Mouse (Mus musculus) heart, embryonic 11.5 days (tissue): ENCODE measurements around the gene Taok3. TPM values are rescaled to one million over a fixed set of nuclear protein-coding genes. Genes with fewer than 3 reads are reported as not detected.
"Not testable (repeated sequence)": the region's sequence is repeated elsewhere in the genome, so short reads cannot be mapped to it uniquely, and the experiment has no call there.

Source experiments
- ATAC-seq: fragments of 200-750 bp; cut with Nextera tagmentation; replicated peaks from 2 replicates; pipeline ENCODE4 v1.8.0; 2017; ENCODE audit warnings: moderate library complexity; ENCODE audit not compliant: insufficient number of reproducible peaks, low FRiP score, low TSS enrichment
- H3K27ac ChIP-seq: fragments of 300-500 bp; sonication (generic); 2 replicates; pipeline ENCODE4 v1.5.1; 2014; ENCODE audit warnings: mild to moderate bottlenecking, low read depth, low read length
- H3K27me3 ChIP-seq: fragments of 300-500 bp; sonication (generic); 2 replicates; pipeline ENCODE4 v1.6.1; 2014; ENCODE audit warnings: mild to moderate bottlenecking, low read length, mixed read lengths; ENCODE audit not compliant: control insufficient read depth, insufficient read depth
- H3K36me3 ChIP-seq: fragments of 300-500 bp; sonication (generic); 2 replicates; pipeline ENCODE4 v1.6.1; 2014; ENCODE audit warnings: mild to moderate bottlenecking, low read length, moderate library complexity, mixed read lengths; ENCODE audit not compliant: control insufficient read depth, insufficient read depth
- H3K4me1 ChIP-seq: fragments of 300-500 bp; sonication (generic); 2 replicates; pipeline ENCODE4 v1.6.1; 2014; ENCODE audit warnings: low read length; ENCODE audit not compliant: control insufficient read depth, insufficient read depth
- H3K4me2 ChIP-seq: fragments of 300-500 bp; sonication (generic); 2 replicates; pipeline ENCODE4 v1.6.1; 2014; ENCODE audit warnings: mild to moderate bottlenecking, moderate library complexity
- H3K4me3 ChIP-seq: fragments of 300-500 bp; sonication (generic); 2 replicates; pipeline ENCODE4 v1.5.1; 2014; ENCODE audit warnings: low read depth, low read length
- H3K9ac ChIP-seq: fragments of 300-500 bp; sonication (generic); 2 replicates; pipeline ENCODE4 v1.6.1; 2014; ENCODE audit warnings: mild to moderate bottlenecking, low read depth, low read length, moderate library complexity
- H3K9me3 ChIP-seq: fragments of 300-500 bp; sonication (generic); replicated peaks from 2 replicates; pipeline ENCODE4 v1.6.1; 2016; ENCODE audit warnings: low read length; ENCODE audit not compliant: control insufficient read depth
- WGBS: fragments of 180-500 bp; shearing (Covaris S2); extraction: QIAGEN DNeasy Blood & Tissue Kit; methylation state at CpG from one replicate; pipeline ENCODE4 v1.1.7; 2014; ENCODE audit not compliant: insufficient replicate concordance; 5-methylcytosine and 5-hydroxymethylcytosine counted together
- polyA plus RNA-seq: library from polyadenylated mRNA; unstranded; fragments of >200 nt; fragmentation: Nextera tagmentation; extraction: Ambion mirVana; gene quantifications from 2 replicates; pipeline ENCODE4 v1.2.1, GENCODE M21; 2014

The Taok3 gene
- polyA plus RNA-seq, 1 experiment from 2014 or later = 13.8 TPM

- H3K4me1 ChIP-seq = peaks cover 15% of the 10 kb centered on the region
- peak; percentile 94 for ATAC-seq
- H3K4me2 ChIP-seq = peak within 1 kb of the TSS; percentile 83
- H3K9ac ChIP-seq = peak within 1 kb of the TSS; percentile 78
- H3K27ac ChIP-seq = 0 out of 2 replicates have a peak within 1 kb of the TSS, but pooled peaks have one; percentile 22
- WGBS = under 1% methylated on average over 76 of the region's 77 CpGs
- peak within 1 kb of the TSS; percentile 64 for H3K4me3 ChIP-seq
- H3K9me3 ChIP-seq = no peaks in the 10 kb centered on the region
- H3K36me3 ChIP-seq = no peaks in the 10 kb centered on the region
- H3K27me3 ChIP-seq = no peaks in the 10 kb centered on the region
Observed at GRCm38 (mm10) chr5:117286831-117287822, 167.2 kb downstream of the Taok3 start, which contains the start of gene Pebp1. TSS of gene Pebp1 (minus strand) at chr5:117287625.

GRCm38 (mm10) chr5:117289646-117290045 lies 169.7 kb downstream of the Taok3 start:
- no peak overlapping the region for H3K4me3 ChIP-seq
- no peaks in the 10 kb centered on the region for H3K36me3 ChIP-seq
- H3K4me1 ChIP-seq = peaks cover 15% of the 10 kb centered on the region
- H3K27me3 ChIP-seq = no peaks in the 10 kb centered on the region
- ATAC-seq = no peak
- H3K4me2 ChIP-seq = no peak overlapping the region
- H3K27ac ChIP-seq = no peak overlapping the region
- no peaks in the 10 kb centered on the region for H3K9me3 ChIP-seq
- no peak overlapping the region for H3K9ac ChIP-seq

- H3K9ac ChIP-seq = no peak overlapping the region
- ATAC-seq = no peak
- H3K36me3 ChIP-seq = no peaks in the 10 kb centered on the region
- H3K9me3 ChIP-seq = no peaks in the 10 kb centered on the region
- 89% methylated on average over 2 of the region's 2 CpGs for WGBS
- H3K27me3 ChIP-seq = no peaks in the 10 kb centered on the region
- H3K4me2 ChIP-seq = no peak overlapping the region
- no peak overlapping the region for H3K4me3 ChIP-seq
- H3K4me1 ChIP-seq = peaks cover 15% of the 10 kb centered on the region
- no peak overlapping the region for H3K27ac ChIP-seq
Observed at GRCm38 (mm10) chr5:117290081-117290480, 170.2 kb downstream of the Taok3 start.

- Histone ChIP-seq H3K27ac (no peak overlapping the region), H3K36me3 (no peaks in the 10 kb centered on the region), H3K4me1 (peaks cover 9% of the 10 kb centered on the region), H3K9ac (no peak overlapping the region), H3K4me3 (no peak overlapping the region), H3K27me3 (no peaks in the 10 kb centered on the region), H3K4me2 (no peak overlapping the region), H3K9me3 (no peaks in the 10 kb centered on the region)
- ATAC-seq = no peak
- WGBS = 77% methylated on average over 3 of the region's 3 CpGs
Observed at GRCm38 (mm10) chr5:117291312-117291711, 171.4 kb downstream of the Taok3 start.

- 75% methylated on average over 6 of the region's 6 CpGs for WGBS
- Histone ChIP-seq H3K36me3 (no peaks in the 10 kb centered on the region), H3K9ac (no peak overlapping the region), H3K27ac (no peak overlapping the region), H3K27me3 (no peaks in the 10 kb centered on the region), H3K4me3 (no peak overlapping the region), H3K9me3 (no peaks in the 10 kb centered on the region), H3K4me2 (no peak overlapping the region), H3K4me1 (peaks cover 5% of the 10 kb centered on the region; the same call in 1 of the 2 replicates)
- no peak for ATAC-seq
Observed at GRCm38 (mm10) chr5:117292547-117292946, 172.6 kb downstream of the Taok3 start.

GRCm38 (mm10) chr5:117293776-117294175 lies 173.8 kb downstream of the Taok3 start:
- not testable (repeated sequence) for H3K27ac ChIP-seq, ATAC-seq, H3K9me3 ChIP-seq, H3K36me3 ChIP-seq, H3K9ac ChIP-seq, H3K27me3 ChIP-seq, H3K4me1 ChIP-seq, H3K4me2 ChIP-seq, H3K4me3 ChIP-seq
- WGBS = 85% methylated on average over 3 of the region's 3 CpGs

- Histone ChIP-seq H3K4me3 (no peak overlapping the region), H3K27ac (no peak overlapping the region), H3K36me3 (no peaks in the 10 kb centered on the region), H3K4me2 (no peak overlapping the region), H3K9me3 (no peaks in the 10 kb centered on the region), H3K4me1 (no peaks in the 10 kb centered on the region), H3K9ac (no peak overlapping the region), H3K27me3 (no peaks in the 10 kb centered on the region)
- no peak for ATAC-seq
- WGBS = 90% methylated on average over 8 of the region's 8 CpGs
Observed at GRCm38 (mm10) chr5:117295011-117295410, 175.1 kb downstream of the Taok3 start.

GRCm38 (mm10) chr5:117302899-117303298 lies 183.0 kb downstream of the Taok3 start:
- no peaks in the 10 kb centered on the region for H3K4me1 ChIP-seq
- no peak overlapping the region for H3K9ac ChIP-seq
- H3K4me2 ChIP-seq = no peak overlapping the region
- no peaks in the 10 kb centered on the region for H3K9me3 ChIP-seq
- no peak overlapping the region for H3K27ac ChIP-seq
- H3K27me3 ChIP-seq = no peaks in the 10 kb centered on the region
- no peaks in the 10 kb centered on the region for H3K36me3 ChIP-seq
- 58% methylated on average over 3 of the region's 3 CpGs for WGBS
- H3K4me3 ChIP-seq = no peak overlapping the region
- ATAC-seq = no peak
